Mouse (Mus musculus): Measurements from ENCODE around the gene Tubb2a. TPM values are rescaled to one million over a fixed set of nuclear protein-coding genes. Genes with fewer than 3 reads are reported as not detected.
"Not testable (repeated sequence)": the region's sequence is repeated elsewhere in the genome, so short reads cannot be mapped to it uniquely, and the experiment has no call there.

The Tubb2a gene
- polyA plus RNA-seq, 1 experiment from 2014 or later: 140 TPM

- Histone ChIP-seq H3K27ac (replicated peaks) (0 out of 2 replicates have a peak overlapping the region, but pooled peaks have one; percentile 6), H3K36me3 (no peaks in the 10 kb centered on the region), H3K4me1 (peaks cover 26% of the 10 kb centered on the region), H3K9me3 (no peaks in the 10 kb centered on the region), H3K9ac (no peak overlapping the region), H3K4me2 (0 out of 2 replicates have a peak overlapping the region, but pooled peaks have one; percentile 9), H3K4me3 (no peak overlapping the region), H3K27me3 (replicated peaks) (no peaks in the 10 kb centered on the region)
- ATAC-seq (ENCODE audit: extremely low read depth, insufficient number of reproducible peaks, low FRiP score, low TSS enrichment): no peak
- 44% methylated on average over 3 of the region's 3 CpGs for WGBS
Measured at GRCm38 (mm10) chr13:34089358-34089757, 11.6 kb upstream of the Tubb2a start.

GRCm38 (mm10) chr13:34088871-34089288, 11.1 kb upstream of the Tubb2a start:
- 0 out of 2 replicates have a peak overlapping the region, but pooled peaks have one; percentile 9 for H3K4me2 ChIP-seq
- peaks cover 26% of the 10 kb centered on the region for H3K4me1 ChIP-seq
- H3K27me3 ChIP-seq (replicated peaks): no peaks in the 10 kb centered on the region
- no peaks in the 10 kb centered on the region for H3K9me3 ChIP-seq
- H3K36me3 ChIP-seq: no peaks in the 10 kb centered on the region
- H3K4me3 ChIP-seq: no peak overlapping the region
- ATAC-seq (ENCODE audit: extremely low read depth, insufficient number of reproducible peaks, low FRiP score, low TSS enrichment): no peak
- H3K27ac ChIP-seq (replicated peaks): 0 out of 2 replicates have a peak overlapping the region, but pooled peaks have one; percentile 6
- WGBS: 55% methylated on average over 7 of the region's 7 CpGs
- H3K9ac ChIP-seq: no peak overlapping the region

GRCm38 (mm10) chr13:34088201-34088649, 10.4 kb upstream of the Tubb2a start:
- not testable (repeated sequence) for H3K4me3 ChIP-seq; H3K4me2 ChIP-seq; H3K9me3 ChIP-seq; ATAC-seq (ENCODE audit: extremely low read depth, insufficient number of reproducible peaks, low FRiP score, low TSS enrichment); H3K9ac ChIP-seq; H3K27me3 ChIP-seq (replicated peaks); H3K36me3 ChIP-seq; H3K27ac ChIP-seq (replicated peaks)
- H3K4me1 ChIP-seq: peaks cover 26% of the 10 kb centered on the region
- WGBS: 51% methylated on average over 5 of the region's 5 CpGs

GRCm38 (mm10) chr13:34087052-34087812, 9.4 kb upstream of the Tubb2a start:
- Histone ChIP-seq H3K27me3 (replicated peaks) (no peaks in the 10 kb centered on the region), H3K4me1 (peaks cover 26% of the 10 kb centered on the region), H3K9ac (no peak overlapping the region), H3K27ac (replicated peaks) (peak overlapping the region; percentile 38; the same call in 1 of the 2 replicates), H3K4me3 (no peak overlapping the region), H3K9me3 (no peaks in the 10 kb centered on the region), H3K36me3 (no peaks in the 10 kb centered on the region), H3K4me2 (no peak overlapping the region)
- whole genome bisulfite sequencing: 23% methylated on average over 7 of the region's 7 CpGs
- 0 out of 2 replicates have a peak, but pooled peaks have one; percentile 42 for ATAC-seq (ENCODE audit: extremely low read depth, insufficient number of reproducible peaks, low FRiP score, low TSS enrichment)

GRCm38 (mm10) chr13:34084026-34084750, 6.4 kb upstream of the Tubb2a start:
- peaks cover 24% of the 10 kb centered on the region for H3K4me1 ChIP-seq
- H3K27me3 ChIP-seq (replicated peaks): no peaks in the 10 kb centered on the region
- no peak overlapping the region for H3K4me2 ChIP-seq
- ATAC-seq (ENCODE audit: extremely low read depth, insufficient number of reproducible peaks, low FRiP score, low TSS enrichment): no peak
- H3K4me3 ChIP-seq: no peak overlapping the region
- no peaks in the 10 kb centered on the region for H3K36me3 ChIP-seq
- no peaks in the 10 kb centered on the region for H3K9me3 ChIP-seq
- no peak overlapping the region for H3K27ac ChIP-seq (replicated peaks)
- WGBS: 58% methylated on average over 9 of the region's 9 CpGs
- no peak overlapping the region for H3K9ac ChIP-seq

- no peaks in the 10 kb centered on the region for H3K27me3 ChIP-seq (replicated peaks)
- no peak overlapping the region for H3K4me2 ChIP-seq
- H3K9me3 ChIP-seq: no peaks in the 10 kb centered on the region
- ATAC-seq (ENCODE audit: extremely low read depth, insufficient number of reproducible peaks, low FRiP score, low TSS enrichment): no peak
- 78% methylated on average over 4 of the region's 4 CpGs for WGBS
- no peak overlapping the region for H3K9ac ChIP-seq
- H3K27ac ChIP-seq (replicated peaks): no peak overlapping the region
- H3K4me1 ChIP-seq: peaks cover 16% of the 10 kb centered on the region
- no peaks in the 10 kb centered on the region for H3K36me3 ChIP-seq
- no peak overlapping the region for H3K4me3 ChIP-seq
Measured at GRCm38 (mm10) chr13:34081926-34082325, 4.1 kb upstream of the Tubb2a start.

- Histone ChIP-seq H3K27me3 (replicated peaks) (no peaks in the 10 kb centered on the region), H3K4me2 (no peak overlapping the region), H3K27ac (replicated peaks) (no peak overlapping the region), H3K4me1 (peaks cover 18% of the 10 kb centered on the region), H3K36me3 (peaks cover 16% of the 10 kb centered on the region), H3K4me3 (no peak overlapping the region), H3K9me3 (no peaks in the 10 kb centered on the region), H3K9ac (no peak overlapping the region)
- no peak for ATAC-seq (ENCODE audit: extremely low read depth, insufficient number of reproducible peaks, low FRiP score, low TSS enrichment)
- 58% methylated on average over 3 of the region's 3 CpGs for WGBS
Measured at GRCm38 (mm10) chr13:34079801-34080200, 2.0 kb upstream of the Tubb2a start.

- H3K27ac ChIP-seq (replicated peaks): no peak overlapping the region
- 37% methylated on average over 16 of the region's 16 CpGs for WGBS
- ATAC-seq (ENCODE audit: extremely low read depth, insufficient number of reproducible peaks, low FRiP score, low TSS enrichment): no peak; the same call in 1 of the 2 replicates
Measured at GRCm38 (mm10) chr13:34078500-34079280, 883 bp upstream of the Tubb2a start.

GRCm38 (mm10) chr13:34076561-34077491, 981 bp downstream of the Tubb2a start:
- Histone ChIP-seq H3K9ac (peak overlapping the region; percentile 91), H3K9me3 (no peaks in the 10 kb centered on the region), H3K4me2 (peak overlapping the region; percentile 87), H3K4me3 (peak overlapping the region; percentile 67), H3K27ac (replicated peaks) (no peak overlapping the region), H3K36me3 (peaks cover 31% of the 10 kb centered on the region), H3K27me3 (replicated peaks) (no peaks in the 10 kb centered on the region), H3K4me1 (peaks cover 21% of the 10 kb centered on the region)
- ATAC-seq (ENCODE audit: extremely low read depth, insufficient number of reproducible peaks, low FRiP score, low TSS enrichment): no peak
- 53% methylated on average over 20 of the region's 20 CpGs for WGBS

More at GRCm38 (mm10) chr13:34078500-34079280, 883 bp upstream of the Tubb2a start:
- Histone ChIP-seq H3K4me1 (peaks cover 18% of the 10 kb centered on the region), H3K36me3 (peaks cover 22% of the 10 kb centered on the region), H3K4me3 (peak overlapping the region; percentile 67), H3K4me2 (peak overlapping the region; percentile 87), H3K9ac (peak overlapping the region; percentile 91), H3K27me3 (replicated peaks) (no peaks in the 10 kb centered on the region), H3K9me3 (no peaks in the 10 kb centered on the region)

- peak overlapping the region; percentile 87; the same call in 1 of the 2 replicates for H3K4me2 ChIP-seq
- not testable (repeated sequence) for H3K27me3 ChIP-seq (replicated peaks); ATAC-seq (ENCODE audit: extremely low read depth, insufficient number of reproducible peaks, low FRiP score, low TSS enrichment); H3K27ac ChIP-seq (replicated peaks); H3K4me3 ChIP-seq; H3K9me3 ChIP-seq; H3K9ac ChIP-seq
- WGBS: 84% methylated on average over 6 of the region's 6 CpGs
- peaks cover 40% of the 10 kb centered on the region for H3K36me3 ChIP-seq
- peaks cover 21% of the 10 kb centered on the region for H3K4me1 ChIP-seq
Measured at GRCm38 (mm10) chr13:34075893-34076292, 1.9 kb downstream of the Tubb2a start.

Measured in heart, embryonic 13.5 days (tissue).